In the genomic region with DNA sequence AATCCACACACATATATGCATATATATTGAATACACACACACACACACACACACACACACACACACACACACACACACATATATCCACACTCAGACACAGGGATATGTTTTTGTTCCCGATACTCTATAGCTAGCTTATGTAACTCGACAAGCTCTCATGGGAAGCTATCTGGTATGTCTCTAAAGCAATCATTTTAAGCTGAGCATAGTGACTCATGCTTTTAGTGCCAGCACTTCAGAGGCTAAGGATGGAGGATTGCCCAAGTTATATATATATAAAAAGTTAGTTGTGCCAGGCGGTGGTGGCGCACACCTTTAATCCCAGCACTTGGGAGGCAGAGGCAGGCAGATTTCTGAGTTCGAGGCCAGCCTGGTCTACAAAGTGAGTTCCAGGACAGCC, we compare ENCODE assay signal across 14 mouse cellular contexts. TPM values are rescaled to one million over a fixed set of nuclear protein-coding genes. Genes with fewer than 3 reads are reported as not detected.
"Had no signal": no experiment of that assay in that cellular context is flagged by ENCODE, and none has a peak within 500 bp of the region (broad histone marks: within the 10 kb centered on the region; RNA-seq: fewer than 3 reads in every experiment).

No protein-coding gene starts in this region.

RNA-seq across cellular contexts. Expression of a gene that starts 4.0 kb away (rescaled TPM):
- total RNA-seq: megakaryocyte progenitor cell, adult 5-6 weeks; midbrain, postnatal 0 days; monocyte, adult 5-6 weeks; neutrophil, adult 5-6 weeks had no signal
- polyA plus RNA-seq: liver, postnatal 0 days; lung, adult 2 months; macrophage; spleen, adult 2 months; thymus, adult 2 months had no signal

RNA-seq across cellular contexts. Expression of a gene that starts 18.3 kb away (rescaled TPM):
- total RNA-seq: monocyte, adult 5-6 weeks; neutrophil, adult 5-6 weeks had no signal
- polyA plus RNA-seq: macrophage had no signal

RNA-seq across cellular contexts. Expression of a gene that starts 29.9 kb away (rescaled TPM):
- total RNA-seq: megakaryocyte progenitor cell, adult 5-6 weeks; monocyte, adult 5-6 weeks; neutrophil, adult 5-6 weeks had no signal
- polyA plus RNA-seq: liver, postnatal 0 days; macrophage had no signal

RNA-seq across cellular contexts. Expression of a gene that starts 38.2 kb away (rescaled TPM):
- total RNA-seq: megakaryocyte progenitor cell, adult 5-6 weeks; midbrain, postnatal 0 days; monocyte, adult 5-6 weeks had no signal
- polyA plus RNA-seq: liver, postnatal 0 days; lung, embryonic 15.5 days; macrophage; midbrain, embryonic 11.5 days; neural tube, embryonic 12.5 days; spleen, adult 2 months; stomach, embryonic 15.5 days; stomach, postnatal 0 days; thymus, adult 2 months had no signal
